Mouse (Mus musculus) kidney, adult 8-10 months (tissue): ENCODE measurements around the gene Cln3.
A peak's percentile ranks its signal among the peaks of the same experiment; 100 is the strongest.

Experiments used
- DNase-seq, 2 experiments: peaks; one replicate each; pipeline ENCODE4 v3.0.0; 2022

The Cln3 gene

GRCm38 (mm10) chr7:126594862-126595561 lies 9.4 kb upstream of the Cln3 start, which contains the start of gene Il27:
Gene Il27, minus strand, starts transcription at chr7:126594941.
- DNase-seq = no peak

GRCm38 (mm10) chr7:126587779-126588178 lies 2.2 kb upstream of the Cln3 start:
- DNase-seq = peak in 1 of 2 experiments; percentile 31

GRCm38 (mm10) chr7:126586839-126587238 lies 1.2 kb upstream of the Cln3 start:
- peak; percentile 61 to 71 for DNase-seq

GRCm38 (mm10) chr7:126584506-126584977 lies 1.1 kb downstream of the Cln3 start, which contains the start of gene Apobr:
Gene Apobr, plus strand, starts transcription at chr7:126584942.
- DNase-seq = no peak

- no peak for DNase-seq
Measured at GRCm38 (mm10) chr7:126583761-126584160, 1.9 kb downstream of the Cln3 start.

- DNase-seq = peak; percentile 92
Measured at GRCm38 (mm10) chr7:126583251-126583709, 2.3 kb downstream of the Cln3 start.

- DNase-seq = peak in 1 of 2 experiments; percentile 45
Measured at GRCm38 (mm10) chr7:126582759-126583158, 2.9 kb downstream of the Cln3 start.

GRCm38 (mm10) chr7:126581661-126582060 lies 4.0 kb downstream of the Cln3 start:
- no peak for DNase-seq

GRCm38 (mm10) chr7:126579172-126579571 lies 6.4 kb downstream of the Cln3 start:
- DNase-seq = peak; percentile 76 to 77

- peak in 1 of 2 experiments; percentile 76 for DNase-seq
Measured at GRCm38 (mm10) chr7:126576946-126577345, 8.7 kb downstream of the Cln3 start.

- peak; percentile 89 to 91 for DNase-seq
Measured at GRCm38 (mm10) chr7:126566094-126566765, 19.4 kb downstream of the Cln3 start, which contains the start of gene Eif3c. Gene Eif3c, minus strand, starts transcription at chr7:126566411.

GRCm38 (mm10) chr7:126565693-126566092 lies 19.9 kb downstream of the Cln3 start:
- DNase-seq = no peak

GRCm38 (mm10) chr7:126556635-126557034 lies 29.0 kb downstream of the Cln3 start:
- no peak for DNase-seq

- no peak for DNase-seq
Measured at GRCm38 (mm10) chr7:126554796-126555195, 30.8 kb downstream of the Cln3 start.

- DNase-seq = no peak
Measured at GRCm38 (mm10) chr7:126545631-126546030, 40.0 kb downstream of the Cln3 start.

GRCm38 (mm10) chr7:126541661-126542060 lies 44.0 kb downstream of the Cln3 start:
- no peak for DNase-seq

- DNase-seq = peak in 1 of 2 experiments; percentile 20
Measured at GRCm38 (mm10) chr7:126537820-126538585, 47.6 kb downstream of the Cln3 start.

- no peak for DNase-seq
Measured at GRCm38 (mm10) chr7:126536466-126536865, 49.2 kb downstream of the Cln3 start.

GRCm38 (mm10) chr7:126535766-126536165 lies 49.9 kb downstream of the Cln3 start:
- DNase-seq = peak in 1 of 2 experiments; percentile 12

GRCm38 (mm10) chr7:126533434-126533833 lies 52.2 kb downstream of the Cln3 start:
- DNase-seq = no peak

GRCm38 (mm10) chr7:126528166-126528577 lies 57.4 kb downstream of the Cln3 start:
- peak in 1 of 2 experiments; percentile 21 for DNase-seq

- no peak for DNase-seq
Measured at GRCm38 (mm10) chr7:126523316-126523715, 62.3 kb downstream of the Cln3 start.
